Mouse (Mus musculus): Measurements from ENCODE around the gene Reep6. TPM values are rescaled to one million over a fixed set of nuclear protein-coding genes. Genes with fewer than 3 reads are reported as not detected.

Reep6 gene
- polyA plus RNA-seq, 1 experiment: 23.7 TPM

GRCm38 (mm10) chr10:80356001-80356682 lies 26.4 kb downstream of the Reep6 start, which contains the start of gene Plk5:
TSS of gene Plk5 (plus strand) at chr10:80356459.
- no peak within 1 kb of the TSS for H3K4me3 ChIP-seq (replicated peaks; ENCODE audit: extremely low read depth, low read depth, low read length)
- WGBS: 3% methylated on average over 53 of the region's 53 CpGs
- TF ChIP-seq CTCF (IDR thresholded peaks at IDR 0.05; ENCODE audit: insufficient read depth, low read length) (no peak), POLR2A (IDR thresholded peaks at IDR 0.05; ENCODE audit: borderline replicate concordance, extremely low read depth, low read depth, low read length) (no peak)
- DNase-seq: no peak
- 0 out of 2 replicates have a peak, but pooled peaks cover 3% of the 10 kb centered on the region for H3K4me1 ChIP-seq (ENCODE audit: control insufficient read depth, insufficient read depth, low read length)

GRCm38 (mm10) chr10:80356737-80357136 lies 27.0 kb downstream of the Reep6 start:
- Histone ChIP-seq H3K4me3 (replicated peaks; ENCODE audit: extremely low read depth, low read depth, low read length) (no peak overlapping the region), H3K4me1 (ENCODE audit: control insufficient read depth, insufficient read depth, low read length) (0 out of 2 replicates have a peak, but pooled peaks cover 3% of the 10 kb centered on the region)
- no peak for DNase-seq
- WGBS: 2% methylated on average over 34 of the region's 34 CpGs
- TF ChIP-seq CTCF (IDR thresholded peaks at IDR 0.05; ENCODE audit: insufficient read depth, low read length): no peak
- no peak for TF ChIP-seq POLR2A (IDR thresholded peaks at IDR 0.05; ENCODE audit: borderline replicate concordance, extremely low read depth, low read depth, low read length)

DNA sequence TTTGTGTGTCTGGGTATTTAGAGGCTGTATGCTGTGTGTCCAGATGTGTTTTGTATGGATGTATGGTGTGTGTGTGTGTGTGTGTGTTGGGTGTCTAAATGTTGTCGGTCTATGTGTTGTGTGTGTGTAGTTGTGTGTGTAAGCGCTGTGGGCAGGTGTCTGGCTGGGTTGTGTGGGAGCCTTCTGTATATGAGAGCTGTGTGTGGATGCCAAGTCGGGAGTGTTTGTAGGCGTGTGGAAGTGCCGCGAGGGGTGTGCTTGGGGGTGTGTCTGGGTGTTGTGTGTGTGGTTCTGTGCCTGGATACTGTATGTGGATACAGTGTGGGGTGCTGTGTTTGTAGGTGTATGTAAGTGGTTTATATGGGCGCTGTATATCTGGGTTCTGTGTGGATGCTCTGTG lies 27.6 kb downstream of the Reep6 start:
- H3K4me3 ChIP-seq (replicated peaks; ENCODE audit: extremely low read depth, low read depth, low read length): no peak overlapping the region
- DNase-seq: no peak
- 0 out of 2 replicates have a peak, but pooled peaks cover 3% of the 10 kb centered on the region for H3K4me1 ChIP-seq (ENCODE audit: control insufficient read depth, insufficient read depth, low read length)
- no peak for TF ChIP-seq CTCF (IDR thresholded peaks at IDR 0.05; ENCODE audit: insufficient read depth, low read length)
- no peak for TF ChIP-seq POLR2A (IDR thresholded peaks at IDR 0.05; ENCODE audit: borderline replicate concordance, extremely low read depth, low read depth, low read length)
- 24% methylated on average over 7 of the region's 7 CpGs for WGBS

GRCm38 (mm10) chr10:80357994-80358639 lies 28.4 kb downstream of the Reep6 start:
- peak overlapping the region; percentile 14 for H3K4me3 ChIP-seq (replicated peaks; ENCODE audit: extremely low read depth, low read depth, low read length)

DNA sequence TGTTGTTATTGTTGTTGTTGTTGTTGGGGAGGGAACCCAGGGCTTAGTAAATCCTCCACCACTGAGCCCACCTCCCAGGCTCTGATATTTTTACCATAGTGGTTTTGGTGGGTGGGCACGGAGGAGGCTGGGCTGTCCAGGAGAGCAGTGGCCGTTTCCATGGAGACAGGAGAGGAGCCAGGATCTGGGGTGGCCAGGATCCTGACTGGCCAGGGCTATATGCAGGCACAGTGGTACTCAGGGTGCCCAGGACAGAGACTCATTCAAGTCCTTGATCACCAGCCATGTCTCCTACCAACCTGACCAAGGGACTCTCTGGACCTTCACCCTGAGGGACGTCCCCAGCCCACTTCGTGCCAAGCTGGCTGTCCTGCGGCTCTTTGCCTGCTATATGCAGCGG lies 34.0 kb downstream of the Reep6 start:
- WGBS: 39% methylated on average over 6 of the region's 6 CpGs
- Histone ChIP-seq H3K4me3 (replicated peaks; ENCODE audit: extremely low read depth, low read depth, low read length) (no peak overlapping the region), H3K4me1 (ENCODE audit: control insufficient read depth, insufficient read depth, low read length) (no peaks in the 10 kb centered on the region)
- TF ChIP-seq POLR2A (IDR thresholded peaks at IDR 0.05; ENCODE audit: borderline replicate concordance, extremely low read depth, low read depth, low read length) (no peak), CTCF (IDR thresholded peaks at IDR 0.05; ENCODE audit: insufficient read depth, low read length) (no peak)
- DNase-seq: no peak

More at GRCm38 (mm10) chr10:80357994-80358639, 28.4 kb downstream of the Reep6 start:
- 0 out of 2 replicates have a peak, but pooled peaks cover 3% of the 10 kb centered on the region for H3K4me1 ChIP-seq (ENCODE audit: control insufficient read depth, insufficient read depth, low read length)
- DNase-seq: peak; percentile 36
- 7% methylated on average over 29 of the region's 31 CpGs for WGBS
- TF ChIP-seq CTCF (IDR thresholded peaks at IDR 0.05; ENCODE audit: insufficient read depth, low read length): no peak
- no peak for TF ChIP-seq POLR2A (IDR thresholded peaks at IDR 0.05; ENCODE audit: borderline replicate concordance, extremely low read depth, low read depth, low read length)

GRCm38 (mm10) chr10:80365736-80366135 lies 36.0 kb downstream of the Reep6 start:
- H3K4me1 ChIP-seq (ENCODE audit: control insufficient read depth, insufficient read depth, low read length): no peaks in the 10 kb centered on the region
- no peak for TF ChIP-seq POLR2A (IDR thresholded peaks at IDR 0.05; ENCODE audit: borderline replicate concordance, extremely low read depth, low read depth, low read length)
- TF ChIP-seq CTCF (IDR thresholded peaks at IDR 0.05; ENCODE audit: insufficient read depth, low read length): no peak
- 67% methylated on average over 6 of the region's 6 CpGs for WGBS
- no peak overlapping the region for H3K4me3 ChIP-seq (replicated peaks; ENCODE audit: extremely low read depth, low read depth, low read length)
- no peak for DNase-seq

DNA sequence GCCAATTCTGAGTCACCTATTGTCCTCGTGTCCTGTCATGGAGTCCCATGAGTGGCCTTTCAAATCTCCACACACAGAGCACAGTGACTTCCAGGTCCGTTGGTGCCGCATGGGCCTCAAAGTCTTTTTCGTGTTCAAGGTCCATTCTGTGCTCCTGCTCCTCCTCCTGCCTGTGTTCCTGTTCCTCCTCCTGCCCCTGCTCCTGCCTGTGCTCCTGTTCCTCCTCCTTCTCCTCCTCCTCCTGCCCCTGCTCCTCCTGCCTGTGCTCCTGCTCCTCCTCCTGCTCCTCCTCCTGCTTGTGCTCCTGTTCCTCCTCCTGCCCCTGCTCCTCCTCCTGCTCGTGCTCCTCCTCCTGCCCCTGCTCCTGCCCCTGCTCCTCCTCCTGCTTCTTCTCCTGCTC lies 38.2 kb downstream of the Reep6 start:
- no peak overlapping the region for H3K4me3 ChIP-seq (replicated peaks; ENCODE audit: extremely low read depth, low read depth, low read length)
- DNase-seq: no peak
- 48% methylated on average over 5 of the region's 5 CpGs for WGBS
- no peaks in the 10 kb centered on the region for H3K4me1 ChIP-seq (ENCODE audit: control insufficient read depth, insufficient read depth, low read length)
- TF ChIP-seq POLR2A (IDR thresholded peaks at IDR 0.05; ENCODE audit: borderline replicate concordance, extremely low read depth, low read depth, low read length) (no peak), CTCF (IDR thresholded peaks at IDR 0.05; ENCODE audit: insufficient read depth, low read length) (no peak)

GRCm38 (mm10) chr10:80368392-80368791 lies 38.6 kb downstream of the Reep6 start:
- TF ChIP-seq POLR2A (IDR thresholded peaks at IDR 0.05; ENCODE audit: borderline replicate concordance, extremely low read depth, low read depth, low read length): no peak
- TF ChIP-seq CTCF (IDR thresholded peaks at IDR 0.05; ENCODE audit: insufficient read depth, low read length): no peak
- DNase-seq: no peak
- WGBS: 86% methylated on average over 6 of the region's 6 CpGs
- Histone ChIP-seq H3K4me3 (replicated peaks; ENCODE audit: extremely low read depth, low read depth, low read length) (no peak overlapping the region), H3K4me1 (ENCODE audit: control insufficient read depth, insufficient read depth, low read length) (no peaks in the 10 kb centered on the region)

GRCm38 (mm10) chr10:80369995-80370747 lies 40.4 kb downstream of the Reep6 start:
- Histone ChIP-seq H3K4me1 (ENCODE audit: control insufficient read depth, insufficient read depth, low read length) (no peaks in the 10 kb centered on the region), H3K4me3 (replicated peaks; ENCODE audit: extremely low read depth, low read depth, low read length) (no peak overlapping the region)
- TF ChIP-seq CTCF (IDR thresholded peaks at IDR 0.05; ENCODE audit: insufficient read depth, low read length) (peak; percentile 44; the same call in 1 of the 2 replicates), POLR2A (IDR thresholded peaks at IDR 0.05; ENCODE audit: borderline replicate concordance, extremely low read depth, low read depth, low read length) (no peak)
- 72% methylated on average over 21 of the region's 21 CpGs for WGBS
- no peak for DNase-seq

All from lung, adult 2 months (tissue).